Comparison of ENCODE assay signal across 8 mouse cellular contexts in genomic region chr5:107960532-107961202, GRCm38 (mm10). TPM values are rescaled to one million over a fixed set of nuclear protein-coding genes. Genes with fewer than 3 reads are reported as not detected.
A peak's percentile ranks its signal among the peaks of the same experiment; 100 is the strongest.
DNase-seq lines count a peak whose midpoint lies in the region; ATAC-seq lines count a peak whose summit lies in the region.

No protein-coding gene starts in this region.

- 82% methylated on average over 14 of the region's 14 CpGs for WGBS in forebrain, embryonic 10.5 days

- no peak overlapping the region for H3K27ac ChIP-seq in forebrain, embryonic 10.5 days

- peak; percentile 14 to 46 for DNase-seq in adrenal gland, adult (ENCODE audit: inconsistent age in 2 of 2, low spot score in 1 of 2)
- no peak for DNase-seq in adrenal gland, adult 18-20 months (ENCODE audit: low spot score in 2 of 2)
- peak; percentile 80 for DNase-seq in T-cell, adult 2 months (ENCODE audit: low spot score)
- peak; percentile 36 to 43 for DNase-seq in monocyte, adult 2 months (ENCODE audit: low read depth in 1 of 2, low spot score in 2 of 2)
- DNase-seq in cerebellum, postnatal 36 days, result no peak
- DNase-seq in adipocyte (ENCODE audit: low spot score), result no peak
- no peak for DNase-seq in forebrain, embryonic 10.5 days (ENCODE audit: extremely low spot score, low spot score)

- no peaks in the 10 kb centered on the region for H3K9me3 ChIP-seq in forebrain, embryonic 10.5 days

- H3K27me3 ChIP-seq in forebrain, embryonic 10.5 days (ENCODE audit: poor library complexity, severe bottlenecking), result no peaks in the 10 kb centered on the region

- 0 out of 2 replicates have a peak, but pooled peaks cover 3% of the 10 kb centered on the region for H3K4me1 ChIP-seq in forebrain, embryonic 10.5 days

- peak; percentile 95 for ATAC-seq in inflammation-experienced regulatory T-cells, adult 6 months

- no peaks in the 10 kb centered on the region for H3K36me3 ChIP-seq in forebrain, embryonic 10.5 days (replicated peaks)

- H3K4me3 ChIP-seq in forebrain, embryonic 10.5 days, result no peak overlapping the region

RNA-seq across cellular contexts. Expression of gene Fam69a, which starts 26.2 kb away (rescaled TPM):
- 1 to 10 TPM; 3.7 to 5.2 TPM for total RNA-seq in adrenal gland, adult 18-20 months (2021)
- 10 to 100 TPM; 68.5 to 100.0 (median 78.8) TPM for polyA plus RNA-seq in inflammation-experienced regulatory T-cells, adult 6 months (2017; shearing (Covaris generic))
- polyA plus RNA-seq in forebrain, embryonic 10.5 days (2016; fragmentation: Nextera tagmentation; extraction: Ambion mirVana), result 16.2 and 16.6 TPM in 2 replicates

Comparison
In these comparisons a context has a peak if more than half of its experiments do, and no peak if none do; other contexts are left out.
1. DNase-seq: peak in adrenal gland, adult (2 of 2), T-cell, adult 2 months (single experiment) and monocyte, adult 2 months (2 of 2); none in adrenal gland, adult 18-20 months (0 of 2), cerebellum, postnatal 36 days (0 of 2), adipocyte (single experiment) and forebrain, embryonic 10.5 days (single experiment).